Mouse (Mus musculus) fat pad, adult 2 months (tissue): ENCODE measurements around the gene P2rx6.
"Not testable (repeated sequence)": the region's sequence is repeated elsewhere in the genome, so short reads cannot be mapped to it uniquely, and the experiment has no call there.

ENCODE experiments used
- DNase-seq: peaks from one replicate; pipeline ENCODE4 v3.0.0-alpha.2; 2011; ENCODE audit warnings: low read depth, low spot score; ENCODE audit errors: extremely low read depth

P2rx6 gene

GRCm38 (mm10) chr16:17561128-17561750 lies 446 bp upstream of the P2rx6 start, which contains the start of gene Lrrc74b:
Lrrc74b (minus strand) TSS chr16:17561247.
- no peak for DNase-seq

- no peak for DNase-seq
Observed at GRCm38 (mm10) chr16:17563580-17563979, 1.9 kb downstream of the P2rx6 start.

- no peak for DNase-seq
Observed at GRCm38 (mm10) chr16:17564221-17564620, 2.5 kb downstream of the P2rx6 start.

GRCm38 (mm10) chr16:17564771-17565170 lies 3.1 kb downstream of the P2rx6 start:
- DNase-seq = no peak

- no peak for DNase-seq
Observed at GRCm38 (mm10) chr16:17566186-17566585, 4.5 kb downstream of the P2rx6 start.

- peak; percentile 52 for DNase-seq
Observed at GRCm38 (mm10) chr16:17575870-17576824, 14.5 kb downstream of the P2rx6 start.

GRCm38 (mm10) chr16:17576825-17577215 lies 15.1 kb downstream of the P2rx6 start:
- DNase-seq = no peak

- DNase-seq = no peak
Observed at GRCm38 (mm10) chr16:17583064-17583463, 21.4 kb downstream of the P2rx6 start, which contains the start of gene Slc7a4. Slc7a4 (minus strand) TSS chr16:17583214.

GRCm38 (mm10) chr16:17584555-17584954 lies 22.9 kb downstream of the P2rx6 start:
- DNase-seq = no peak

GRCm38 (mm10) chr16:17590731-17591130 lies 29.0 kb downstream of the P2rx6 start:
- no peak for DNase-seq

- DNase-seq = no peak
Observed at GRCm38 (mm10) chr16:17600944-17601562, 39.4 kb downstream of the P2rx6 start.

GRCm38 (mm10) chr16:17604941-17605340 lies 43.3 kb downstream of the P2rx6 start:
- no peak for DNase-seq

GRCm38 (mm10) chr16:17605684-17606083 lies 44.0 kb downstream of the P2rx6 start:
- DNase-seq = no peak

GRCm38 (mm10) chr16:17611383-17611782 lies 49.7 kb downstream of the P2rx6 start:
- DNase-seq = no peak

- not testable (repeated sequence) for DNase-seq
Observed at GRCm38 (mm10) chr16:17614740-17615139, 53.1 kb downstream of the P2rx6 start.

- DNase-seq = no peak
Observed at GRCm38 (mm10) chr16:17616212-17616611, 54.5 kb downstream of the P2rx6 start.

- no peak for DNase-seq
Observed at GRCm38 (mm10) chr16:17617922-17618565, 56.4 kb downstream of the P2rx6 start.

- DNase-seq = no peak
Observed at GRCm38 (mm10) chr16:17619198-17620105, 57.8 kb downstream of the P2rx6 start, which contains the start of gene Smpd4. Smpd4 (plus strand) TSS chr16:17619354.

GRCm38 (mm10) chr16:17621936-17622335 lies 60.3 kb downstream of the P2rx6 start:
- no peak for DNase-seq
